Mouse (Mus musculus): ENCODE data around the gene Gm29776.

Gm29776 gene

GRCm38 (mm10) chr14:54698733-54699132 is at the start of gene Gm29776:
TSS of gene Gm29776 (minus strand) at chr14:54698833.
- no peak for DNase-seq (ENCODE audit: low spot score in 2 of 2)

GRCm38 (mm10) chr14:54746038-54746437 is 47.4 kb upstream of the Gm29776 start:
- no peak for DNase-seq (ENCODE audit: low spot score in 2 of 2)

GRCm38 (mm10) chr14:54744473-54744872 is 45.8 kb upstream of the Gm29776 start:
- no peak for DNase-seq (ENCODE audit: low spot score in 2 of 2)

- no peak for DNase-seq (ENCODE audit: low spot score in 2 of 2)
Observed at GRCm38 (mm10) chr14:54742375-54742774, 43.7 kb upstream of the Gm29776 start.

- DNase-seq (ENCODE audit: low spot score in 2 of 2), result no peak
Observed at GRCm38 (mm10) chr14:54741721-54742120, 43.1 kb upstream of the Gm29776 start.

GRCm38 (mm10) chr14:54737634-54738033 is 39.0 kb upstream of the Gm29776 start:
- DNase-seq (ENCODE audit: low spot score in 2 of 2), result no peak

- peak in 1 of 2 experiments; percentile 68 for DNase-seq (ENCODE audit: low spot score in 2 of 2)
Observed at GRCm38 (mm10) chr14:54736555-54737552, 38.2 kb upstream of the Gm29776 start.

- DNase-seq (ENCODE audit: low spot score in 2 of 2), result no peak
Observed at GRCm38 (mm10) chr14:54735221-54735620, 36.6 kb upstream of the Gm29776 start.

GRCm38 (mm10) chr14:54734004-54734403 is 35.4 kb upstream of the Gm29776 start:
- DNase-seq (ENCODE audit: low spot score in 2 of 2), result no peak

GRCm38 (mm10) chr14:54732206-54732605 is 33.6 kb upstream of the Gm29776 start:
- DNase-seq (ENCODE audit: low spot score in 2 of 2), result no peak

- DNase-seq (ENCODE audit: low spot score in 2 of 2), result peak in 1 of 2 experiments; percentile 64
Observed at GRCm38 (mm10) chr14:54730305-54730704, 31.7 kb upstream of the Gm29776 start.

GRCm38 (mm10) chr14:54728823-54729653 is 30.4 kb upstream of the Gm29776 start:
- DNase-seq (ENCODE audit: low spot score in 2 of 2), result peak in 1 of 2 experiments; percentile 42

GRCm38 (mm10) chr14:54727565-54727964 is 28.9 kb upstream of the Gm29776 start:
- DNase-seq (ENCODE audit: low spot score in 2 of 2), result no peak

- DNase-seq (ENCODE audit: low spot score in 2 of 2), result no peak
Observed at GRCm38 (mm10) chr14:54724049-54724448, 25.4 kb upstream of the Gm29776 start.

- no peak for DNase-seq (ENCODE audit: low spot score in 2 of 2)
Observed at GRCm38 (mm10) chr14:54721711-54722110, 23.1 kb upstream of the Gm29776 start.

GRCm38 (mm10) chr14:54720654-54721350 is 22.2 kb upstream of the Gm29776 start:
- DNase-seq (ENCODE audit: low spot score in 2 of 2), result no peak

GRCm38 (mm10) chr14:54720041-54720440 is 21.4 kb upstream of the Gm29776 start:
- no peak for DNase-seq (ENCODE audit: low spot score in 2 of 2)

GRCm38 (mm10) chr14:54715402-54715801 is 16.8 kb upstream of the Gm29776 start:
- DNase-seq (ENCODE audit: low spot score in 2 of 2), result no peak

GRCm38 (mm10) chr14:54714617-54715081 is 16.0 kb upstream of the Gm29776 start:
- no peak for DNase-seq (ENCODE audit: low spot score in 2 of 2)

- DNase-seq (ENCODE audit: low spot score in 2 of 2), result peak in 1 of 2 experiments; percentile 91
Observed at GRCm38 (mm10) chr14:54714121-54714520, 15.5 kb upstream of the Gm29776 start.

GRCm38 (mm10) chr14:54712861-54713260 is 14.2 kb upstream of the Gm29776 start:
- no peak for DNase-seq (ENCODE audit: low spot score in 2 of 2)

- no peak for DNase-seq (ENCODE audit: low spot score in 2 of 2)
Observed at GRCm38 (mm10) chr14:54712074-54712473, 13.4 kb upstream of the Gm29776 start, which contains the start of gene Cebpe. TSS of gene Cebpe (minus strand) at chr14:54712174.
